8 mouse cellular contexts compared by ENCODE assay signal in the genomic region with DNA sequence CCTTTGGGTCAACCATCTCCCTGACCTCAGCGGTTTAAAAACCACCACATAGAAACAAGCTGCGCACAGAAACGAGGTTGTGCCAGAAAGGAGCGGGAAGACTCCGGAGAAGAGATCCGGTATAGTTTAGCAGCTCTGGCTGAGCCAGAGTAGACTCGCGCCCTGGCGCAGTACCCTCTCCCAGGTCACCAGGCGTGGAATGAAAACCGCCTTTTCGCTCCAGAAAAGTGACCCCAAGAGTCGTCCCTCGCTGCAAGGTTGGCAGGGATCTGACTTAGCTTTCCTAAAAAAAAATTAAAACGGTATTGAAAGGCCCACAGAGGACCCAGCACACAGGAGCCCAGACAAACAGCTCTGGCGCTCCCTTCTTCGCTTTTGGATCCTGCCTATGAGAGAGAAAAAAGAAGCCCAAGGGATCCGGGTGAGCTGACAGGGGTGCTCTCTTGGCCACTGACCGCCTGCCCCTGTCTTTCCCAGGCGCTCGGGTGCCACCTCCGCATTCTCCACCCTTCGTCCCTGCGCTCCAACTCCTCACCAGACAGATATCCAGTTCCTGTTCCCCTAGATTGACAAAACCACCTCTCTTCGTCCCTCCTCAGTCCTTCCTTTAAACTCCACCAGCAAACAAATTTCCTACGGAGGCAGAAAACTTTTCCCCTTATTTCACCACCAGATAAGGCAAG. TPM values are rescaled to one million over a fixed set of nuclear protein-coding genes. Genes with fewer than 3 reads are reported as not detected.
A peak's percentile ranks its signal among the peaks of the same experiment; 100 is the strongest.
DNase-seq lines count a peak whose midpoint lies in the region; ATAC-seq and TF ChIP-seq lines count a peak whose summit lies in the region.

No protein-coding gene starts in this region.

- H3K4me2 ChIP-seq in hindbrain, postnatal 0 days (ENCODE audit: low read depth, low read length), result peak overlapping the region; percentile 81
- peak overlapping the region; percentile 56 for H3K4me2 ChIP-seq in liver, embryonic 15.5 days

- 3% methylated on average over 26 of the region's 26 CpGs for WGBS in hindbrain, postnatal 0 days
- WGBS in liver, embryonic 15.5 days (ENCODE audit: insufficient replicate concordance), result 3% methylated on average over 26 of the region's 26 CpGs

- peak; percentile 9 for DNase-seq in adrenal gland, postnatal 10 days
- no peak for DNase-seq in adrenal gland, postnatal 25 days
- DNase-seq in right cerebral cortex, adult 18-20 months, result peak; percentile 28
- no peak for DNase-seq in right cerebral cortex, postnatal 25 days
- peak; percentile 35 for DNase-seq in hindbrain, postnatal 0 days (ENCODE audit: low spot score)
- peak; percentile 9 for DNase-seq in right cerebral cortex, postnatal 14 days
- no peak for DNase-seq in urinary bladder, postnatal 14 days (ENCODE audit: low spot score)

- H3K4me3 ChIP-seq in hindbrain, postnatal 0 days (ENCODE audit: low read length), result peak overlapping the region; percentile 64
- H3K4me3 ChIP-seq in liver, embryonic 15.5 days (replicated peaks), result peak overlapping the region; percentile 30; the same call in 1 of the 2 replicates

- no peaks in the 10 kb centered on the region for H3K4me1 ChIP-seq in hindbrain, postnatal 0 days (ENCODE audit: insufficient read depth, low read length)
- no peaks in the 10 kb centered on the region for H3K4me1 ChIP-seq in liver, embryonic 15.5 days (replicated peaks)

- no peaks in the 10 kb centered on the region for H3K36me3 ChIP-seq in hindbrain, postnatal 0 days (ENCODE audit: insufficient read depth, low read length)
- no peaks in the 10 kb centered on the region for H3K36me3 ChIP-seq in liver, embryonic 15.5 days (replicated peaks)

- H3K27ac ChIP-seq in hindbrain, postnatal 0 days, result peak overlapping the region; percentile 60; the same call in 1 of the 2 replicates
- no peak overlapping the region for H3K27ac ChIP-seq in liver, embryonic 15.5 days (replicated peaks)

- H3K9me3 ChIP-seq in hindbrain, postnatal 0 days (ENCODE audit: low read length), result no peaks in the 10 kb centered on the region
- H3K9me3 ChIP-seq in liver, embryonic 15.5 days (replicated peaks), result no peaks in the 10 kb centered on the region

- peak; percentile 27; the same call in 1 of the 2 replicates for ATAC-seq in hindbrain, postnatal 0 days
- no peak for ATAC-seq in liver, embryonic 15.5 days (ENCODE audit: insufficient read depth)

- TF ChIP-seq CTCF in hindbrain, postnatal 0 days (IDR thresholded peaks at IDR 0.05; ENCODE audit: low read depth), result no peak

- H3K9ac ChIP-seq in hindbrain, postnatal 0 days (replicated peaks; ENCODE audit: low read length), result peak overlapping the region; percentile 37
- no peak overlapping the region for H3K9ac ChIP-seq in liver, embryonic 15.5 days

- no peaks in the 10 kb centered on the region for H3K27me3 ChIP-seq in hindbrain, postnatal 0 days (ENCODE audit: insufficient read depth, low read length)
- H3K27me3 ChIP-seq in liver, embryonic 15.5 days, result peaks cover 43% of the 10 kb centered on the region

RNA-seq across cellular contexts. Expression of gene Chrm3, which starts 1.0 kb away (rescaled TPM):
- total RNA-seq in adrenal gland, postnatal 10 days (2021), result 1 to 10 TPM; 1.6 to 3.0 TPM
- 5.7 and 6.7 TPM in 2 replicates for total RNA-seq in adrenal gland, postnatal 25 days (2021)
- total RNA-seq in hindbrain, postnatal 0 days (2014; rRNA removed), result 36.0 and 37.3 TPM in 2 replicates
- 3.0 and 3.5 TPM in 2 replicates for polyA plus RNA-seq in hindbrain, postnatal 0 days (2015; fragmentation: Nextera tagmentation; extraction: Ambion mirVana)
- polyA plus RNA-seq in liver, embryonic 15.5 days (2015; fragmentation: Nextera tagmentation; extraction: Ambion mirVana), result 0.03 TPM in 1 of 2 replicates, not detected in the other

Comparison
In these comparisons a context has a peak if more than half of its experiments do, and no peak if none do; other contexts are left out.
1. DNase-seq: peak in adrenal gland, postnatal 10 days (single experiment), right cerebral cortex, adult 18-20 months (single experiment), hindbrain, postnatal 0 days (single experiment) and right cerebral cortex, postnatal 14 days (single experiment); none in adrenal gland, postnatal 25 days (single experiment), right cerebral cortex, postnatal 25 days (single experiment) and urinary bladder, postnatal 14 days (single experiment).